In genomic region chr1:57807882-57808281, GRCm38 (mm10) we compare ENCODE assay signal across 14 mouse cellular contexts. TPM values are rescaled to one million over a fixed set of nuclear protein-coding genes. Genes with fewer than 3 reads are reported as not detected.
A peak's percentile ranks its signal among the peaks of the same experiment; 100 is the strongest.
DNase-seq lines count a peak whose midpoint lies in the region; ATAC-seq lines count a peak whose summit lies in the region.
"Had no signal": no experiment of that assay in that cellular context is flagged by ENCODE, and none has a peak within 500 bp of the region (broad histone marks: within the 10 kb centered on the region; RNA-seq: fewer than 3 reads in every experiment).

No protein-coding gene starts in this region.

- peaks cover 4% of the 10 kb centered on the region; the same call in 1 of the 2 replicates for H3K4me1 ChIP-seq in intestine, embryonic 14.5 days (replicated peaks; ENCODE audit: control insufficient read depth, insufficient read depth, low read length)
- H3K4me1 ChIP-seq in intestine, embryonic 16.5 days (ENCODE audit: control insufficient read depth, insufficient read depth, low read length), result peaks cover 3% of the 10 kb centered on the region; the same call in 1 of the 2 replicates
- peaks cover 15% of the 10 kb centered on the region for H3K4me1 ChIP-seq in embryonic facial prominence, embryonic 12.5 days
- peaks cover 26% of the 10 kb centered on the region for H3K4me1 ChIP-seq in hindbrain, embryonic 13.5 days (replicated peaks)
- 0 out of 2 replicates have a peak, but pooled peaks cover 10% of the 10 kb centered on the region for H3K4me1 ChIP-seq in midbrain, embryonic 14.5 days (ENCODE audit: control insufficient read depth, insufficient read depth, low read length)
- H3K4me1 ChIP-seq: liver, embryonic 13.5 days had no signal

- DNase-seq in intestine, embryonic 14.5 days (ENCODE audit: low spot score), result peak; percentile 36
- DNase-seq in midbrain, embryonic 14.5 days, result peak; percentile 28
- no peak for DNase-seq in T-cell, adult 2 months (ENCODE audit: low spot score)
- no peak for DNase-seq in thymus, postnatal 10 days (ENCODE audit: low spot score in 2 of 2)
- DNase-seq in cerebellum, adult 9-11 months, result no peak
- DNase-seq: cerebellum, adult 18-20 months; kidney, postnatal 25 days; liver, embryonic 13.5 days; thymus, postnatal 4 days had no signal

- H3K9ac ChIP-seq in intestine, embryonic 14.5 days (ENCODE audit: low read length), result no peak overlapping the region
- H3K9ac ChIP-seq in intestine, embryonic 16.5 days (ENCODE audit: low read depth, low read length), result no peak overlapping the region
- no peak overlapping the region for H3K9ac ChIP-seq in embryonic facial prominence, embryonic 12.5 days
- no peak overlapping the region for H3K9ac ChIP-seq in hindbrain, embryonic 13.5 days
- no peak overlapping the region for H3K9ac ChIP-seq in midbrain, embryonic 14.5 days (replicated peaks; ENCODE audit: low read length)
- H3K9ac ChIP-seq: liver, embryonic 13.5 days had no signal

- H3K4me2 ChIP-seq in intestine, embryonic 14.5 days (ENCODE audit: low read length), result no peak overlapping the region
- H3K4me2 ChIP-seq in intestine, embryonic 16.5 days (ENCODE audit: low read depth, low read length), result no peak overlapping the region
- H3K4me2 ChIP-seq in embryonic facial prominence, embryonic 12.5 days (replicated peaks), result 0 out of 2 replicates have a peak overlapping the region, but pooled peaks have one; percentile 1
- H3K4me2 ChIP-seq in hindbrain, embryonic 13.5 days, result no peak overlapping the region
- H3K4me2 ChIP-seq in midbrain, embryonic 14.5 days (ENCODE audit: low read length), result no peak overlapping the region
- H3K4me2 ChIP-seq: liver, embryonic 13.5 days had no signal

- no peak for ATAC-seq in intestine, embryonic 14.5 days (replicated peaks; ENCODE audit: low FRiP score, low TSS enrichment, low read depth)
- no peak for ATAC-seq in intestine, embryonic 16.5 days
- ATAC-seq in embryonic facial prominence, embryonic 12.5 days (ENCODE audit: insufficient number of reproducible peaks, insufficient read depth, low FRiP score, low TSS enrichment), result 0 out of 2 replicates have a peak, but pooled peaks have one; percentile 56
- ATAC-seq in hindbrain, embryonic 13.5 days (ENCODE audit: low FRiP score), result peak; percentile 37; the same call in 1 of the 2 replicates
- no peak for ATAC-seq in midbrain, embryonic 14.5 days (ENCODE audit: low FRiP score, low TSS enrichment)

- H3K27ac ChIP-seq in intestine, embryonic 14.5 days (ENCODE audit: low read depth), result no peak overlapping the region
- no peak overlapping the region for H3K27ac ChIP-seq in intestine, embryonic 16.5 days (ENCODE audit: low read length)
- no peak overlapping the region for H3K27ac ChIP-seq in embryonic facial prominence, embryonic 12.5 days
- no peak overlapping the region for H3K27ac ChIP-seq in hindbrain, embryonic 13.5 days
- H3K27ac ChIP-seq in midbrain, embryonic 14.5 days (replicated peaks; ENCODE audit: low read depth, low read length), result no peak overlapping the region
- H3K27ac ChIP-seq: liver, embryonic 13.5 days; macrophage had no signal

- H3K4me3 ChIP-seq in intestine, embryonic 14.5 days (ENCODE audit: low read depth, low read length), result no peak overlapping the region
- H3K4me3 ChIP-seq in intestine, embryonic 16.5 days (ENCODE audit: low read length), result no peak overlapping the region
- no peak overlapping the region for H3K4me3 ChIP-seq in embryonic facial prominence, embryonic 12.5 days
- H3K4me3 ChIP-seq in hindbrain, embryonic 13.5 days, result no peak overlapping the region
- no peak overlapping the region for H3K4me3 ChIP-seq in midbrain, embryonic 14.5 days (replicated peaks; ENCODE audit: low read depth, low read length)
- H3K4me3 ChIP-seq: liver, embryonic 13.5 days; myocyte had no signal

- peaks cover 4% of the 10 kb centered on the region; the same call in 1 of the 2 replicates for H3K36me3 ChIP-seq in intestine, embryonic 14.5 days (ENCODE audit: control insufficient read depth, insufficient read depth, low read length)
- no peaks in the 10 kb centered on the region for H3K36me3 ChIP-seq in intestine, embryonic 16.5 days (ENCODE audit: control insufficient read depth, insufficient read depth, low read length)
- 0 out of 2 replicates have a peak, but pooled peaks cover 6% of the 10 kb centered on the region for H3K36me3 ChIP-seq in embryonic facial prominence, embryonic 12.5 days
- peaks cover 4% of the 10 kb centered on the region; the same call in 1 of the 2 replicates for H3K36me3 ChIP-seq in hindbrain, embryonic 13.5 days
- no peaks in the 10 kb centered on the region for H3K36me3 ChIP-seq in midbrain, embryonic 14.5 days (ENCODE audit: control insufficient read depth, insufficient read depth, low read length)
- H3K36me3 ChIP-seq: liver, embryonic 13.5 days had no signal

- WGBS in intestine, embryonic 14.5 days, result 49% methylated on average over 7 of the region's 7 CpGs
- WGBS in intestine, embryonic 16.5 days, result 50% methylated on average over 7 of the region's 7 CpGs
- 46% methylated on average over 7 of the region's 7 CpGs for WGBS in embryonic facial prominence, embryonic 12.5 days
- WGBS in hindbrain, embryonic 13.5 days, result 45% methylated on average over 7 of the region's 7 CpGs
- 41% methylated on average over 7 of the region's 7 CpGs for WGBS in midbrain, embryonic 14.5 days

- H3K9me3 ChIP-seq in intestine, embryonic 14.5 days (ENCODE audit: control insufficient read depth, low read length), result no peaks in the 10 kb centered on the region; the same call in 1 of the 2 replicates
- no peaks in the 10 kb centered on the region for H3K9me3 ChIP-seq in intestine, embryonic 16.5 days (ENCODE audit: control insufficient read depth, low read length)
- H3K9me3 ChIP-seq in embryonic facial prominence, embryonic 12.5 days, result no peaks in the 10 kb centered on the region
- H3K9me3 ChIP-seq in hindbrain, embryonic 13.5 days, result no peaks in the 10 kb centered on the region
- no peaks in the 10 kb centered on the region for H3K9me3 ChIP-seq in midbrain, embryonic 14.5 days (ENCODE audit: control insufficient read depth, low read length)
- H3K9me3 ChIP-seq: liver, embryonic 13.5 days had no signal

- no peaks in the 10 kb centered on the region for H3K27me3 ChIP-seq in intestine, embryonic 14.5 days (replicated peaks; ENCODE audit: control insufficient read depth, insufficient read depth, low read length)
- no peaks in the 10 kb centered on the region for H3K27me3 ChIP-seq in intestine, embryonic 16.5 days (replicated peaks; ENCODE audit: control insufficient read depth, insufficient read depth, low read length)
- H3K27me3 ChIP-seq in embryonic facial prominence, embryonic 12.5 days, result no peaks in the 10 kb centered on the region
- H3K27me3 ChIP-seq in hindbrain, embryonic 13.5 days, result no peaks in the 10 kb centered on the region
- no peaks in the 10 kb centered on the region for H3K27me3 ChIP-seq in midbrain, embryonic 14.5 days (ENCODE audit: control insufficient read depth, insufficient read depth, low read length)
- H3K27me3 ChIP-seq: liver, embryonic 13.5 days had no signal

RNA-seq across cellular contexts. Expression of gene Spats2l, which starts 33.9 kb away (rescaled TPM):
- 77.3 and 82.5 TPM in 2 replicates for polyA plus RNA-seq in intestine, embryonic 14.5 days (2014; fragmentation: Nextera tagmentation; extraction: Ambion mirVana)
- 53.0 and 56.7 TPM in 2 replicates for polyA plus RNA-seq in intestine, embryonic 16.5 days (2015; fragmentation: Nextera tagmentation; extraction: Ambion mirVana)
- polyA plus RNA-seq in embryonic facial prominence, embryonic 12.5 days (2016; fragmentation: Nextera tagmentation; extraction: Ambion mirVana), result 106 and 109 TPM in 2 replicates
- polyA plus RNA-seq in hindbrain, embryonic 13.5 days (2015; fragmentation: Nextera tagmentation; extraction: Ambion mirVana), result 67.7 and 77.3 TPM in 2 replicates
- 69.2 and 69.8 TPM in 2 replicates for polyA plus RNA-seq in midbrain, embryonic 14.5 days (2014; fragmentation: Nextera tagmentation; extraction: Ambion mirVana)
- polyA plus RNA-seq: macrophage had no signal

Comparison
In these comparisons a context has a peak if more than half of its experiments do, and no peak if none do; other contexts are left out.
1. ATAC-seq: peak in embryonic facial prominence, embryonic 12.5 days (single experiment) and hindbrain, embryonic 13.5 days (single experiment); none in intestine, embryonic 14.5 days (single experiment), intestine, embryonic 16.5 days (single experiment) and midbrain, embryonic 14.5 days (single experiment).
2. DNase-seq: peak in intestine, embryonic 14.5 days (single experiment) and midbrain, embryonic 14.5 days (single experiment); none in T-cell, adult 2 months (single experiment), thymus, postnatal 10 days (0 of 2) and cerebellum, adult 9-11 months (single experiment).